Mouse (Mus musculus): ENCODE data around the gene Oxct2a. TPM values are rescaled to one million over a fixed set of nuclear protein-coding genes. Genes with fewer than 3 reads are reported as not detected.
"Not testable (repeated sequence)": the region's sequence is repeated elsewhere in the genome, so short reads cannot be mapped to it uniquely, and the experiment has no call there.

Gene Oxct2a
- polyA plus RNA-seq, 1 experiment from 2014 or later, result not detected

DNA sequence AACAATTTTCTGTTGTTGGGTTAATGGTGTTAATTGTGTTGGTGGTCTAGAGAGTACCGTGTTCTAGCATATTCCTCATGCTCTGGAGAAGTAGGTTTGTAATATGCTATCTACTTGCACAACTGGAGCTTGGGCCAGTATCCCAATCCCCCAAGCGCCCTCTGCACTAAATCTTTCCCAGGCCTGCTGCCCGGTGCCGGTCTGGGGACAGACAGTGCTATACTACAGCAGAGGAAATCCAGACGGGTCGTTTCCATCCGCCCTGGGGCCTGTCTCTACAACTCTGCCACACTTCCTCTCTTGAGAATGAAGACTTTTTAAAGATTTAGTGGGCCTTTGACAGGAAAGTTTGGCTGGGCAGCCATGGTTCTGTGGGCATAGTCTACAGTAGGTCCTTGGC lies 30.4 kb downstream of the Oxct2a start:
- ATAC-seq (replicated peaks; ENCODE audit: insufficient number of reproducible peaks, insufficient read depth, low FRiP score, low read depth), result no peak
- WGBS, result 83% methylated on average over 7 of the region's 7 CpGs
- no peak overlapping the region for H3K9ac ChIP-seq
- H3K4me2 ChIP-seq, result no peak overlapping the region
- H3K9me3 ChIP-seq (replicated peaks), result no peaks in the 10 kb centered on the region
- no peak overlapping the region for H3K27ac ChIP-seq
- H3K4me1 ChIP-seq (replicated peaks), result 0 out of 2 replicates have a peak, but pooled peaks cover 6% of the 10 kb centered on the region
- H3K4me3 ChIP-seq, result no peak overlapping the region
- H3K36me3 ChIP-seq, result peaks cover 96% of the 10 kb centered on the region
- H3K27me3 ChIP-seq, result no peaks in the 10 kb centered on the region

- no peak overlapping the region for H3K27ac ChIP-seq
- no peak overlapping the region for H3K9ac ChIP-seq
- no peaks in the 10 kb centered on the region for H3K27me3 ChIP-seq
- no peaks in the 10 kb centered on the region for H3K9me3 ChIP-seq (replicated peaks)
- H3K36me3 ChIP-seq, result peaks cover 95% of the 10 kb centered on the region
- no peak for ATAC-seq (replicated peaks; ENCODE audit: insufficient number of reproducible peaks, insufficient read depth, low FRiP score, low read depth)
- no peak overlapping the region for H3K4me2 ChIP-seq
- peaks cover 10% of the 10 kb centered on the region for H3K4me1 ChIP-seq (replicated peaks)
- WGBS, result 78% methylated on average over 3 of the region's 3 CpGs
- no peak overlapping the region for H3K4me3 ChIP-seq
Measured at GRCm38 (mm10) chr4:123292390-123292789, 31.0 kb downstream of the Oxct2a start.

- no peak for ATAC-seq (replicated peaks; ENCODE audit: insufficient number of reproducible peaks, insufficient read depth, low FRiP score, low read depth)
- Histone ChIP-seq H3K4me1 (replicated peaks) (peaks cover 40% of the 10 kb centered on the region), H3K9me3 (replicated peaks) (no peaks in the 10 kb centered on the region), H3K9ac (no peak overlapping the region), H3K27me3 (no peaks in the 10 kb centered on the region), H3K4me2 (no peak overlapping the region), H3K4me3 (no peak overlapping the region), H3K27ac (no peak overlapping the region), H3K36me3 (peaks cover 69% of the 10 kb centered on the region)
- 78% methylated on average over 12 of the region's 12 CpGs for WGBS
Measured at GRCm38 (mm10) chr4:123289038-123289437, 34.4 kb downstream of the Oxct2a start.

DNA sequence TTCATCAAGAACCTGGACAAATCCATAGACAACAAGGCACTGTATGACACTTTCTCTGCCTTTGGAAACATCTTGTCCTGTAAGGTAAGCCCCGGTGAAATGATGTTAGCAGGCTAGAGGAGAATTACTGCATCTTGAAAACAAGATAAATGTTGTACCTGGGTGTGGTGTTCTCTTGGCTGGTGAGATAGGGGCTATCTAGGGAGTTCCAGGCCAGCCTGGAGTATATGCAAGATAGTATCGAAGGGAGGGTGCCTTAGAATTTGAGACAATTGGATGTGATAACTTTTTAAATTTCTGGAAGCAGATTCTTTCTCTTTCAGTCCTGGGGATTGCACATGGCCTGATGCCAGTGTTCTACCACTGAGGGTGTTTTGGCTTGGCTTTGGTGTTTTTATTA lies 36.6 kb downstream of the Oxct2a start:
- peaks cover 42% of the 10 kb centered on the region for H3K4me1 ChIP-seq (replicated peaks)
- H3K36me3 ChIP-seq, result peaks cover 47% of the 10 kb centered on the region
- no peak overlapping the region for H3K4me3 ChIP-seq
- H3K9ac ChIP-seq, result no peak overlapping the region
- no peak for ATAC-seq (replicated peaks; ENCODE audit: insufficient number of reproducible peaks, insufficient read depth, low FRiP score, low read depth)
- WGBS, result 66% methylated on average over 2 of the region's 2 CpGs
- H3K9me3 ChIP-seq (replicated peaks), result no peaks in the 10 kb centered on the region
- H3K27me3 ChIP-seq, result no peaks in the 10 kb centered on the region
- peak overlapping the region; percentile 85 for H3K4me2 ChIP-seq
- H3K27ac ChIP-seq, result no peak overlapping the region

GRCm38 (mm10) chr4:123284731-123285624 lies 38.5 kb downstream of the Oxct2a start:
- H3K4me1 ChIP-seq (replicated peaks), result peaks cover 42% of the 10 kb centered on the region
- H3K9me3 ChIP-seq (replicated peaks), result no peaks in the 10 kb centered on the region
- ATAC-seq (replicated peaks; ENCODE audit: insufficient number of reproducible peaks, insufficient read depth, low FRiP score, low read depth), result 0 out of 2 replicates have a peak, but pooled peaks have one; percentile 37
- H3K27ac ChIP-seq, result peak overlapping the region; percentile 89
- 48% methylated on average over 6 of the region's 6 CpGs for WGBS
- peak overlapping the region; percentile 85 for H3K4me2 ChIP-seq
- peak overlapping the region; percentile 57 for H3K4me3 ChIP-seq
- peaks cover 31% of the 10 kb centered on the region for H3K36me3 ChIP-seq
- no peaks in the 10 kb centered on the region for H3K27me3 ChIP-seq
- peak overlapping the region; percentile 57 for H3K9ac ChIP-seq

DNA sequence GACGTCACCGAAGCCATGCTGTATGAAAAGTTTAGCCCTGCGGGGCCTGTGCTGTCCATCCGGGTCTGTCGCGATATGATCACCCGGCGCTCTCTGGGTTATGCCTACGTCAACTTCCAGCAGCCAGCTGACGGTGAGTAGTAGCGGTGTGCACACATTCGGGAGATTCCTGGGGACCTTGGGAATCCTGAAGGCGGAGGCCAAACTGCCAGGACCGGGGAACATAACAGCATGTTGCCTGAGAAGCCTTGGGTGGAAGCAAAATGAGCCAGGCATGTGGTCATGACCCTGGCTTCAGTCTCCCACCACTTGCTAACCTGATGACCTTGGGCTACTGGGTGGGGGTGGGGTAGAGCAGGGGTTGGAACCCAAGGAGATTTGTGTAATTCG lies 39.8 kb downstream of the Oxct2a start:
- Histone ChIP-seq H3K4me3 (peak overlapping the region; percentile 57), H3K4me2 (peak overlapping the region; percentile 85), H3K36me3 (peaks cover 17% of the 10 kb centered on the region), H3K4me1 (replicated peaks) (peaks cover 42% of the 10 kb centered on the region), H3K9ac (peak overlapping the region; percentile 57), H3K27ac (peak overlapping the region; percentile 89)
- WGBS, result under 1% methylated on average over 14 of the region's 15 CpGs
- not testable (repeated sequence) for ATAC-seq (replicated peaks; ENCODE audit: insufficient number of reproducible peaks, insufficient read depth, low FRiP score, low read depth); H3K9me3 ChIP-seq (replicated peaks); H3K27me3 ChIP-seq

GRCm38 (mm10) chr4:123282915-123283674 lies 40.3 kb downstream of the Oxct2a start:
- peak; percentile 37; the same call in 1 of the 2 replicates for ATAC-seq (replicated peaks; ENCODE audit: insufficient number of reproducible peaks, insufficient read depth, low FRiP score, low read depth)
- not testable (repeated sequence) for H3K9me3 ChIP-seq (replicated peaks); H3K27me3 ChIP-seq
- Histone ChIP-seq H3K27ac (peak overlapping the region; percentile 89), H3K4me2 (peak overlapping the region; percentile 85), H3K4me3 (peak overlapping the region; percentile 57), H3K9ac (peak overlapping the region; percentile 57), H3K4me1 (replicated peaks) (peaks cover 40% of the 10 kb centered on the region), H3K36me3 (peaks cover 12% of the 10 kb centered on the region)
- WGBS, result 0% methylated on average over 51 of the region's 55 CpGs

DNA sequence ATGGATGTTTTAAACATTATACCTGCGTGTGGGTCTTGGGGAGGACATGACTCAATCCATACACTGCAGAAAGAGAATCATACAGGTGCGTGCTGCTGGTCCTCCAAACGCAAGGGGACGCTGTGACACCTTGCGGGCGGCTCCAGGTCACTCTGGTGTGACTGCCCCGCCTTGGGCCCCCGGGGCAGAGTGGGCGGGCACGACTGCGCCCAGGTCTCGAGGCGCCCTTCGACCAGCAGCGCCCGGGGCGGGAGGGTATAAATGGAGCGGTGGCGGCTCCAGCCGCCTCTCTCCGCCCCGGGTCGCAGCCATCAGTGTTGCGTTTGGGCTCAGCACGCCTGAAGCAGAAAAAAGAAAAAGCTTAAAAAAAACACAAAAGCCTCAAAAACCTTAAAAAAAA lies 40.9 kb downstream of the Oxct2a start:
- H3K9me3 ChIP-seq (replicated peaks), result no peaks in the 10 kb centered on the region
- no peaks in the 10 kb centered on the region for H3K27me3 ChIP-seq
- H3K4me3 ChIP-seq, result peak overlapping the region; percentile 57
- WGBS, result under 1% methylated on average over 25 of the region's 25 CpGs
- H3K9ac ChIP-seq, result peak overlapping the region; percentile 57
- peak overlapping the region; percentile 85 for H3K4me2 ChIP-seq
- H3K4me1 ChIP-seq (replicated peaks), result peaks cover 37% of the 10 kb centered on the region
- ATAC-seq (replicated peaks; ENCODE audit: insufficient number of reproducible peaks, insufficient read depth, low FRiP score, low read depth), result peak; percentile 92
- H3K36me3 ChIP-seq, result peaks cover 8% of the 10 kb centered on the region
- peak overlapping the region; percentile 89 for H3K27ac ChIP-seq

DNA sequence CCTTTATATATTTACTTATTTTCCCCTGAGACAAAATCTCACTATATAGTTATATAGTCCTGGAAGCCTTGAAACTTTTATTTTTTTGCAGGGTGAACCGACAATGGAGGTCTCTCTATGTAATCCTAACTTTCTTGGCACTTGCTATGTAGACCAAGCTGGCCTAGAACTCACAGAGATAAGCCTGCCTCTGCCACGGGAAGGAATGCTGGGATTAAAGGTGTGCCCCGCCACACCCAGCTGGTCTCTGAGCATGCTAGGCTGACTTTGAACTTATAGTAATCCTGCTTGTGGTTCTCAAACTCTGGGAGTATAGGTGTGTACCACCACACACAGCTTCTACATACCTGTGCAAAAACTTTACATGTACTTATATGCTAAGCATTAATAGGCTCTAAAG lies 43.3 kb downstream of the Oxct2a start:
- Histone ChIP-seq H3K4me1 (replicated peaks) (peaks cover 13% of the 10 kb centered on the region), H3K4me2 (no peak overlapping the region), H3K9me3 (replicated peaks) (no peaks in the 10 kb centered on the region), H3K27me3 (no peaks in the 10 kb centered on the region), H3K4me3 (no peak overlapping the region), H3K9ac (no peak overlapping the region), H3K36me3 (no peaks in the 10 kb centered on the region), H3K27ac (no peak overlapping the region)
- 55% methylated on average over 3 of the region's 3 CpGs for WGBS
- no peak for ATAC-seq (replicated peaks; ENCODE audit: insufficient number of reproducible peaks, insufficient read depth, low FRiP score, low read depth)
